Mouse (Mus musculus) forebrain, postnatal 0 days (tissue): Measurements from ENCODE around the gene Idh3a. TPM values are rescaled to one million over a fixed set of nuclear protein-coding genes. Genes with fewer than 3 reads are reported as not detected.

Experiments used
- ATAC-seq: fragments of 200-750 bp; cut with Nextera tagmentation; 2 replicates; pipeline ENCODE4 v1.8.0; 2017; ENCODE audit warnings: mild to moderate bottlenecking, moderate library complexity
- DNase-seq: peaks from one replicate; pipeline ENCODE4 v3.0.0-alpha.2; 2015
- H3K27ac ChIP-seq: fragments of 300-500 bp; sonication (generic); 2 replicates; pipeline ENCODE4 v1.5.1; 2014; ENCODE audit warnings: low read depth, mild to moderate bottlenecking, antibody characterized with exemption, low read length, moderate library complexity, mixed read lengths
- H3K27me3 ChIP-seq: fragments of 300-500 bp; sonication (generic); 2 replicates; pipeline ENCODE4 v1.6.1; 2014; ENCODE audit warnings: mild to moderate bottlenecking, low read length, mixed read lengths; ENCODE audit not compliant: insufficient read depth
- H3K36me3 ChIP-seq: fragments of 300-500 bp; sonication (generic); 2 replicates; pipeline ENCODE4 v1.6.1; 2014; ENCODE audit warnings: mild to moderate bottlenecking, moderate library complexity; ENCODE audit not compliant: insufficient read depth
- H3K4me1 ChIP-seq: fragments of 300-500 bp; sonication (generic); 2 replicates; pipeline ENCODE4 v1.6.1; 2014; ENCODE audit warnings: antibody characterized with exemption; ENCODE audit not compliant: insufficient read depth
- H3K4me2 ChIP-seq: fragments of 300-500 bp; sonication (generic); 2 replicates; pipeline ENCODE4 v1.6.1; 2014; ENCODE audit warnings: low read depth, mild to moderate bottlenecking, moderate library complexity
- H3K4me3 ChIP-seq: fragments of 300-500 bp; sonication (generic); 2 replicates; pipeline ENCODE4 v1.5.1; 2014; ENCODE audit warnings: low read depth, low read length, mixed read lengths
- H3K9ac ChIP-seq: fragments of 300-500 bp; sonication (generic); 2 replicates; pipeline ENCODE4 v1.6.1; 2014; ENCODE audit warnings: mild to moderate bottlenecking
- H3K9me3 ChIP-seq: fragments of 300-500 bp; sonication (generic); 2 replicates; pipeline ENCODE4 v1.6.1; 2016; ENCODE audit warnings: low read length
- CTCF ChIP-seq: sonication (generic); IDR thresholded peaks from 2 replicates; pipeline ENCODE4 v1.5.1; 2016; ENCODE audit warnings: antibody characterized with exemption, control low read depth, low read depth
- WGBS: fragments of 180-500 bp; shearing (Covaris S2); extraction: QIAGEN DNeasy Blood & Tissue Kit; methylation state at CpG from one replicate; pipeline ENCODE4 v1.1.7; 2014; 5-methylcytosine and 5-hydroxymethylcytosine counted together
- polyA plus RNA-seq: library from polyadenylated mRNA; unstranded; fragments of >200 nt; fragmentation: Nextera tagmentation; extraction: Ambion mirVana; gene quantifications from 2 replicates; pipeline ENCODE4 v1.2.1, GENCODE M21; 2015
- total RNA-seq: library from RNA; depleted of rRNA; stranded (reverse); fragments of >200 nt; gene quantifications from 2 replicates; pipeline ENCODE4 v1.2.3, GENCODE M21; 2014

Idh3a gene
- total and polyA plus RNA-seq, 2 experiments from 2014 or later: 94.6 to 183 TPM

DNA sequence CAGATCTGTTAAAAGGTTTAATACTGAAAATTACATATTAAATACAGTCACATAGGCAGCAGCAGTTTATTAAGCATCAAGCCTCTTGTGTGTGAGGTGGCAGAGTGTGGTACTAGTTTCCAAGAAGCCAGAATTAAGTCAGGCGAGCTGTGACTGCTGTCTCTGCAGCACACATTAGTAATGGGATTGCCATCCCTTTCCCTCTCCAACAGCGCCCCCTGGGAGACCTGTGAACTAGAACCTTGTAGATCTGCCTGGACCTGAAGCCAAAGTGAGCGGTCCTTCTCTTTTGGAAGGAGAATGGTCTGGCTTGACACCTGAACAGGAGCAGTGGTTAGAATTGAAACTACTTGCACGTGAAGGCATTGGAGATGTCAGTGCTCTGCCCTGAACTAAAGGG is 18.8 kb downstream of the Idh3a start:
- Histone ChIP-seq H3K9ac (no peak overlapping the region), H3K4me3 (no peak overlapping the region), H3K9me3 (no peaks in the 10 kb centered on the region), H3K27me3 (no peaks in the 10 kb centered on the region), H3K36me3 (peaks cover 49% of the 10 kb centered on the region), H3K4me1 (no peaks in the 10 kb centered on the region), H3K27ac (no peak overlapping the region), H3K4me2 (no peak overlapping the region)
- peak; percentile 47 for DNase-seq
- WGBS: 51% methylated on average over 4 of the region's 4 CpGs
- ATAC-seq: no peak
- TF ChIP-seq CTCF: peak; percentile 63

DNA sequence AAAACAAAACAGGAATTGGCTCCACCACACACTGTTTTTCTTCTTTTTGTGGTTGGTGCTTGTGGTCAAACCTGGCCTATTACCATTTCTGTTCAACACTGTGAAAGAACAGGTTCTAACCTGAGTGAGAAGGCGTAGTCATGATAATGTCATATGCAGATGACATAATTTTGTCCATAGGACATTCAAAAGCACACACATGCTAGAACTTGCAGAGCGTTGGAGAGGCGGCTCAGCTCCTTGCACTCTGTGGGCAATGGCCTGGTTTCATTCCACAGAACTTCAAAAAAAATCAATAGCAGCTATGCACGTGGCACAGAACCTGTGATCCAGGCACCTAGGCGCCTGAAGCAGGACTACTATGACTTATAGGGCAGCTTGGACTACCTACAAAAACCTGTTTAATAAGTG is 26.7 kb downstream of the Idh3a start:
- WGBS: 72% methylated on average over 5 of the region's 5 CpGs
- ATAC-seq (no peak), DNase-seq (no peak)
- no peaks in the 10 kb centered on the region for H3K9me3 ChIP-seq
- TF ChIP-seq CTCF: no peak
- no peak overlapping the region for H3K9ac ChIP-seq
- no peak overlapping the region for H3K27ac ChIP-seq
- H3K27me3 ChIP-seq: no peaks in the 10 kb centered on the region
- no peak overlapping the region for H3K4me3 ChIP-seq
- no peak overlapping the region for H3K4me2 ChIP-seq
- H3K4me1 ChIP-seq: no peaks in the 10 kb centered on the region
- H3K36me3 ChIP-seq: no peaks in the 10 kb centered on the region

DNA sequence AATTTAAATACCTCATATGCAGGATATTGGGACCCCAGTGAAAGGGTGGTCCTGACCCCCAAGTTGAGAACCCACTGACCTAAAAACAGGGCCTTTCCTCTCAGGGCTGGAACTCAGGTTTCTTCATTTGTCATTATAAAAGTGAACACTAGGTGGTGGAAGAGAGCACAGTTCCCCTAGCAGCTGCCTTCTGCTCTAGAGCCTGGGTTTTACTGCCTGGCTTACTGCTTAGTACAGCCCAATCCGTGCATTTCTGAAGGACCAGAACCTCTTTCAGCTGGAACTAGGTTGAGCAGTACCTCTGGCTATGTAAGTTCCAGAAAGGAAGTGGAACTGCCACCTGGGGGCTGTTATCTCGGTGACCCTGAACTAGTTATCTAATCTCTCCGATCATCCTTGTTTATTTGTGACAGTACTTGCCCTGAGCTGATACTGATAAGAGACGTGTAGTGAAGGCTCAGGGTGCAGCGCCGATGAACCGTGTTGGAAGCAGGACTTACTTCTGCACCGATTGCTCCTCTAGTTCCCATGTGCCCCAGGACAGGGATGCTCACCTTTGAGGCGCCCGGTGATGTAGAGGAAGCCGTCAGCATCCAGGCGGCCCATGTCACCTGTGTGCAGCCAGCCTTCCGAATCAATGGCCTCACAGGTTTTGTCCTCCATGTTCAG is 28.2 kb downstream of the Idh3a start:
- Histone ChIP-seq H3K4me3 (no peak overlapping the region), H3K27ac (no peak overlapping the region), H3K4me1 (no peaks in the 10 kb centered on the region), H3K9ac (no peak overlapping the region), H3K36me3 (no peaks in the 10 kb centered on the region), H3K9me3 (no peaks in the 10 kb centered on the region), H3K27me3 (no peaks in the 10 kb centered on the region), H3K4me2 (no peak overlapping the region)
- DNase-seq: peak; percentile 77
- peak; percentile 82 for TF ChIP-seq CTCF
- WGBS: 76% methylated on average over 13 of the region's 13 CpGs
- peak; percentile 77 for ATAC-seq

DNA sequence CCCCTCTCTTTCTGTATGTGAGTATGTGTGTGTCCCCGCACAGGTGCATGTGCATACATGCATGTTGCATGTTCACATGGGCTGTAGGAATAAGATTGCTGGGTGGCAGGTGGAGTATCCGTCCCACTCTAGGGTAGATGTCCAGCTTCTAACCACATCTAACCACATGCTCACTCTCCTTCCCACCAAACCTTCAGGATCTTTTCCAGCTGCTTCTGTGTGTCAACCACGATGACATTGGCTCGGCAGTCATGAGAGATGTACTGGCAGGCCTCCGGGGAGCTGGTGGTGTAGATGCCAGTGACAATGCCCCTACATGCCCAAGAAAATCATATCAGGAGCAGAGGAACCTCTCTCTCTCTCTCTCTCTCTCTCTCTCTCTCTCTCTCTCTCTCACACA is 41.1 kb downstream of the Idh3a start:
- Histone ChIP-seq H3K4me3 (no peak overlapping the region), H3K9ac (no peak overlapping the region), H3K4me2 (no peak overlapping the region), H3K27me3 (no peaks in the 10 kb centered on the region), H3K36me3 (no peaks in the 10 kb centered on the region), H3K4me1 (no peaks in the 10 kb centered on the region), H3K27ac (no peak overlapping the region), H3K9me3 (no peaks in the 10 kb centered on the region)
- 90% methylated on average over 5 of the region's 5 CpGs for WGBS
- no peak for TF ChIP-seq CTCF
- DNase-seq: no peak
- no peak for ATAC-seq

DNA sequence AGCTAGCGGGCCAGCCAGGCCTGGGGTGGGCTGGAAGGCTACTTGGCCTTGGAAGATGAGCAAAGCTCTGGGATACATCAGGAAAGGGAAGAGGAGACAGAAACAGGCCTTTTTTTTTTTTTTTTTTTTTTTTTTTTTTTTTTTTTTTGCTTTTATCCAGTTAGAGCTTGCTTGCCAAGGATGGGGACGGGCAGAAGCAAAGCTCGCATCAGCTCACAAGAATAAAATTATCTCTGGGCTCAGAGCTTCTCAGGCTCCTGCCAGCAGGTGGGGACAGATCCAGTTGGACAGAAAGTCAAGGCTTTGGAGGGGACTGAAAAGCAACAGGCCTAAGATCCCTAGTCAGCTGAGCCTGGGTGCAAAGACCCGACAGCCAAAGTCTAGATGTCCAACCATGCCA is 42.6 kb downstream of the Idh3a start:
- H3K36me3 ChIP-seq: no peaks in the 10 kb centered on the region
- peak; percentile 27; the same call in 1 of the 2 replicates for TF ChIP-seq CTCF
- H3K4me3 ChIP-seq: no peak overlapping the region
- DNase-seq (peak; percentile 43), ATAC-seq (no peak; the same call in 1 of the 2 replicates)
- no peak overlapping the region for H3K9ac ChIP-seq
- no peak overlapping the region for H3K27ac ChIP-seq
- H3K4me2 ChIP-seq: no peak overlapping the region
- H3K27me3 ChIP-seq: no peaks in the 10 kb centered on the region
- no peaks in the 10 kb centered on the region for H3K9me3 ChIP-seq
- H3K4me1 ChIP-seq: no peaks in the 10 kb centered on the region
- WGBS: 67% methylated on average over 4 of the region's 4 CpGs

DNA sequence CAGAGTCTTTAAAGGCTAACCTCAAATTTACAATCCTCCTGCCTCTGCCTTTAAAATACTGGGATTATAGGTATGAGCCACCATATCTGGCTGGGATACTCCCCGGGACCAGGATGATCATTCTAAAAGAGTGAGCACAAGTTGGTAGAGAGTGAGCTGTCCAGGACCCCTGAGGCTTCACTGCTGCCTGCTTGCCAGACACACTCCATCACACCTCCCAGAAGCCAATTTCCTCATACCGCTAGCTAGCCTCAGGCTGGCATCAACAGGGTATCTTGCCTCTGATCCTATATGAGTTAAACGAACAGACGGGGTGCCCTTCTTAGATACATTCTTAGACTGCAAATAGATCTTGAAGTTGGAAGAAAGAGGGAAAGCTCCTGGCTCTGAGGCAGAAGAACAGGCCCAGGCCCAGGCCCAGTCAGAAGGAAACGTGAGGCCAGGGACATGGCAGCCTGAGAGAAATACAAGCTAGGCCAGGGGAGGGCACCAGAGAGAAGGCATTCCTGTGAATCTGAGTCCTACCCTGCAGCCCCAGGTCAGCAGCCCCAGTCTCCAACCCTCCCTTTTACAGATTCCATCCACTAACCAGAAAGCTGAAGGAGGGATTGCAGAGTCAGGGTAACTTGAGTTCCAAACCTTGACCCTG is 43.6 kb downstream of the Idh3a start:
- no peak overlapping the region for H3K9ac ChIP-seq
- DNase-seq (peak; percentile 49), ATAC-seq (peak; percentile 76)
- H3K27ac ChIP-seq: no peak overlapping the region
- no peaks in the 10 kb centered on the region for H3K27me3 ChIP-seq
- TF ChIP-seq CTCF: peak; percentile 34
- H3K4me3 ChIP-seq: no peak overlapping the region
- H3K4me1 ChIP-seq: no peaks in the 10 kb centered on the region
- no peaks in the 10 kb centered on the region for H3K36me3 ChIP-seq
- 68% methylated on average over 5 of the region's 5 CpGs for WGBS
- no peaks in the 10 kb centered on the region for H3K9me3 ChIP-seq
- H3K4me2 ChIP-seq: no peak overlapping the region

DNA sequence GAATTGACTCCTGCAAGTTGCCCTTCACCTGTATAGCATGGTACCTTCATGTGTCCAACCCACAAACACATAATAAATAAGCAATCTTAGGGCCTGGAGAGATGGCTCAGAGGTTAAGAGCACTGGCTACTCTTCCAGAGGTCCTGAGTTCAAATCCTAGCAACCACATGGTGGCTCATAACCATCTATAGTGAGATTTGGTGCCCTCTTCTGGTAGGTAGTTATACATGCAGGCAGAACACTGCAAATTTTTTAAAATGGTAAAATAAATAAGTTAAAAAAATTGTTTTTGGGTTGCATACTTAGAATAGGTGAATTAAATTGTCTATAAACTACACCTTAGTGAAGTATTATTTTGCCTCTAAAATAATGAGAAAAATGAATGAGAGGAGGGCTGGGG is 44.8 kb downstream of the Idh3a start:
- Histone ChIP-seq H3K4me2 (no peak overlapping the region), H3K9ac (no peak overlapping the region), H3K36me3 (no peaks in the 10 kb centered on the region), H3K27me3 (no peaks in the 10 kb centered on the region), H3K27ac (no peak overlapping the region), H3K4me1 (no peaks in the 10 kb centered on the region), H3K9me3 (no peaks in the 10 kb centered on the region), H3K4me3 (no peak overlapping the region)
- ATAC-seq (no peak), DNase-seq (no peak)
- peak; percentile 20; the same call in 1 of the 2 replicates for TF ChIP-seq CTCF
